Comparison of ENCODE assay signal across 8 mouse cellular contexts in the genomic region with DNA sequence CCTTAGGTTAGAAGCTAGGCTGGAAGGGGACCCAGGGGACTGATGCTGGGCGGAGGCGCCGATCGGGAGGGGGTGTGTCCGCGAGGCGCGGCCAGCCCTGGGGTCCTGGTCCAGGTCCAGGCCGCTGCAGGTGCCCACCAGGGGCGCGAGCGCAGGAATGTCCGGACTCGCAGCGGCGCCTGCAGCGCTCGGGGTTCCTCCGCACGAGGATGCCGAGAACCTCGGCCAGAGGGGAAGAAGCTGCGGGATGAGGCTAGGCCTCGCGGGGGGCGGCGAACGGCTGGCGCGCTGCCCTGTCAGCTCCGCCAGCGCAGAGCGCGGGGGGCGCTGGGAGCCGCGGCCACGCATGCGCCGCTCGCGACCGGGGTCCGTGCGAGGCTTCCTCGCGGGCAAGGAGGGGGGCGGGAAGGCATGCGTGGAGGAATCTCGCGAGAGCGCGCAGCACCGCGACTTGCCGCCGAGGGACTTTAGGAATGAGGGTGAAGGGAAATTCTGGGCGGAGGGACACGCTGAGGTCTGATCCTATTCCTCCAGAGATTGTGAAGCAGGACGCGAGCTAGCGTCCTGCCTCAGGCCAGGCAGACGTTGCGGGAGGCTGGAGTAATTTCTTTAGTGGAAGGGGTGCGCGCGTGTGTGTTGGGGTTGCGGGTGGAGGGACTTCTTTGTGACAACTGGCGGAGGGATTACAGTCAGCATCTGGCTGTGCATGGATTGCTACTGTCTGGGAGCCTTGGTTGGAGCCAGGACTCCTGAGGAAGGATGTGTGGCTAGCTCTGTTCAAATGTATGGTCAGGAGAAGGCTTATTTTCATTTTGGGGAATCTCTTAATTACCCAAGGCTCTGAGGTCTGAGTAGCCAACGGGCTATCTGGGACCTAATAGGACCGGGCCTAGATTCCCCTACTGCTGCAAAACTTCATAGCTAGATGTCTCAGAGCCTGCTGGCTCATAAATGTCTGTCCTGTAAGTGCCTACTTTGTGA. TPM values are rescaled to one million over a fixed set of nuclear protein-coding genes. Genes with fewer than 3 reads are reported as not detected.
DNase-seq lines count a peak whose midpoint lies in the region; ATAC-seq and TF ChIP-seq lines count a peak whose summit lies in the region.

Gene Zkscan2, minus strand, starts transcription at position 211 of the 981 bp plus-strand sequence.

- 2% methylated on average over 56 of the region's 71 CpGs for WGBS in liver, postnatal 0 days (ENCODE audit: insufficient replicate concordance)

- no peaks in the 10 kb centered on the region for H3K9me3 ChIP-seq in liver, postnatal 0 days (ENCODE audit: low read length)

- H3K4me2 ChIP-seq in liver, postnatal 0 days (ENCODE audit: low read depth, low read length): peak within 1 kb of the TSS; percentile 76

- DNase-seq in R1 (ENCODE audit: low read depth, low spot score): peak; percentile 94
- peak; percentile 97 for DNase-seq in cerebellum, postnatal 10 days
- DNase-seq in frontal cortex, adult 2 months (ENCODE audit: extremely low spot score in 1 of 2, low spot score in 1 of 2): peak; percentile 82 to 94
- peak; percentile 82 for DNase-seq in heart, postnatal 4 days
- peak; percentile 91 to 92 for DNase-seq in layer of hippocampus, adult 8-10 months (ENCODE audit: low spot score in 2 of 2)
- DNase-seq in liver, postnatal 0 days: peak; percentile 47
- peak; percentile 42 for DNase-seq in ovary, postnatal 10 days (ENCODE audit: low spot score)
- DNase-seq in thymus, postnatal 36 days: peak; percentile 40 to 63

- no peak within 1 kb of the TSS for H3K27ac ChIP-seq in liver, postnatal 0 days (ENCODE audit: low read depth)

- no peaks in the 10 kb centered on the region; the same call in 1 of the 2 replicates for H3K4me1 ChIP-seq in liver, postnatal 0 days (ENCODE audit: insufficient read depth)

- no peaks in the 10 kb centered on the region for H3K36me3 ChIP-seq in liver, postnatal 0 days (replicated peaks; ENCODE audit: insufficient read depth, low read length)

- no peak for TF ChIP-seq CTCF in liver, postnatal 0 days (IDR thresholded peaks at IDR 0.05; ENCODE audit: low read depth)

- no peak within 1 kb of the TSS for H3K9ac ChIP-seq in liver, postnatal 0 days (replicated peaks)

- no peak for TF ChIP-seq EP300 in liver, postnatal 0 days (IDR thresholded peaks at IDR 0.05; ENCODE audit: low read depth)

- peak within 1 kb of the TSS; percentile 48 for H3K4me3 ChIP-seq in liver, postnatal 0 days (ENCODE audit: low read depth, low read length)

- ATAC-seq in liver, postnatal 0 days: peak; percentile 41

- H3K27me3 ChIP-seq in liver, postnatal 0 days (ENCODE audit: insufficient read depth, low read length): peaks cover 20% of the 10 kb centered on the region

RNA-seq across cellular contexts. Expression of gene Zkscan2, which starts in this region (rescaled TPM):
- 20.6 and 26.1 TPM in 2 replicates for polyA plus RNA-seq in frontal cortex, adult 2 months (2012; rRNA removed)
- total RNA-seq in heart, postnatal 4 days (2021): 1 to 10 TPM; 1.3 to 1.5 TPM
- total RNA-seq in layer of hippocampus, adult 8-10 months (2022): 10 to 100 TPM; 24.4 to 25.1 (median 24.9) TPM
- polyA plus RNA-seq in liver, postnatal 0 days (2015; fragmentation: Nextera tagmentation; extraction: Ambion mirVana): 0.05 TPM in 1 of 2 replicates, not detected in the other

Comparison
In these comparisons a context has a peak if more than half of its experiments do, and no peak if none do; other contexts are left out.
1. RNA of gene Zkscan2 (total RNA-seq): 24.4 to 25.1 TPM in layer of hippocampus, adult 8-10 months; 1.3 to 1.5 TPM in heart, postnatal 4 days; every median in the first group is over 10 times any median in the second.
2. RNA of gene Zkscan2 (polyA plus RNA-seq): 20.6 to 26.1 TPM in frontal cortex, adult 2 months; 0.05 TPM in liver, postnatal 0 days; every median in the first group is over 10 times any median in the second.
3. Peak in DNase-seq, ATAC-seq, H3K4me3 ChIP-seq and H3K4me2 ChIP-seq in liver, postnatal 0 days; RNA of the gene not detected or under 1 TPM.
4. DNase-seq: peak in every context shown above with its lines; median percentile 97 in cerebellum, postnatal 10 days; 94 in R1; 92 in layer of hippocampus, adult 8-10 months; 88 in frontal cortex, adult 2 months; 82 in heart, postnatal 4 days; 52 in thymus, postnatal 36 days; 47 in liver, postnatal 0 days; 42 in ovary, postnatal 10 days.